Mouse (Mus musculus): ENCODE results near the gene Vwa8. TPM values are rescaled to one million over a fixed set of nuclear protein-coding genes. Genes with fewer than 3 reads are reported as not detected.
A peak's percentile ranks its signal among the peaks of the same experiment; 100 is the strongest.

The Vwa8 gene
- polyA plus RNA-seq, 1 experiment from 2014 or later, result 5.7 TPM

GRCm38 (mm10) chr14:79049544-79049943, 200.7 kb downstream of the Vwa8 start:
- H3K4me3 ChIP-seq (replicated peaks), result no peak overlapping the region
- H3K9ac ChIP-seq (replicated peaks), result no peak overlapping the region
- H3K27ac ChIP-seq, result no peak overlapping the region
- no peaks in the 10 kb centered on the region for H3K9me3 ChIP-seq
- H3K4me1 ChIP-seq (replicated peaks), result no peaks in the 10 kb centered on the region
- 0 out of 2 replicates have a peak, but pooled peaks cover 3% of the 10 kb centered on the region for H3K36me3 ChIP-seq
- H3K27me3 ChIP-seq, result no peaks in the 10 kb centered on the region
- WGBS, result 74% methylated on average over 11 of the region's 11 CpGs
- ATAC-seq, result no peak
- H3K4me2 ChIP-seq (replicated peaks), result no peak overlapping the region

GRCm38 (mm10) chr14:79065636-79066035, 216.8 kb downstream of the Vwa8 start:
- H3K4me2 ChIP-seq (replicated peaks), result no peak overlapping the region
- H3K36me3 ChIP-seq, result no peaks in the 10 kb centered on the region
- 90% methylated on average over 3 of the region's 3 CpGs for WGBS
- no peaks in the 10 kb centered on the region for H3K27me3 ChIP-seq
- no peak overlapping the region for H3K27ac ChIP-seq
- no peaks in the 10 kb centered on the region for H3K9me3 ChIP-seq
- H3K4me3 ChIP-seq (replicated peaks), result no peak overlapping the region
- ATAC-seq, result no peak
- H3K4me1 ChIP-seq (replicated peaks), result no peaks in the 10 kb centered on the region
- H3K9ac ChIP-seq (replicated peaks), result no peak overlapping the region

GRCm38 (mm10) chr14:79069515-79069914, 220.7 kb downstream of the Vwa8 start:
- Histone ChIP-seq H3K9ac (replicated peaks) (no peak overlapping the region), H3K4me2 (replicated peaks) (no peak overlapping the region), H3K4me3 (replicated peaks) (no peak overlapping the region), H3K27me3 (no peaks in the 10 kb centered on the region), H3K9me3 (no peaks in the 10 kb centered on the region), H3K36me3 (no peaks in the 10 kb centered on the region), H3K4me1 (replicated peaks) (no peaks in the 10 kb centered on the region), H3K27ac (no peak overlapping the region)
- WGBS, result 96% methylated on average over 1 of the region's 1 CpGs
- no peak for ATAC-seq

GRCm38 (mm10) chr14:79074786-79075185, 225.9 kb downstream of the Vwa8 start:
- H3K36me3 ChIP-seq, result no peaks in the 10 kb centered on the region
- no peak overlapping the region for H3K27ac ChIP-seq
- H3K9ac ChIP-seq (replicated peaks), result no peak overlapping the region
- WGBS, result 91% methylated on average over 8 of the region's 8 CpGs
- ATAC-seq, result no peak
- H3K4me1 ChIP-seq (replicated peaks), result no peaks in the 10 kb centered on the region
- H3K9me3 ChIP-seq, result no peaks in the 10 kb centered on the region
- H3K27me3 ChIP-seq, result no peaks in the 10 kb centered on the region
- H3K4me2 ChIP-seq (replicated peaks), result no peak overlapping the region
- no peak overlapping the region for H3K4me3 ChIP-seq (replicated peaks)

GRCm38 (mm10) chr14:79076560-79077300, 227.9 kb downstream of the Vwa8 start:
- Histone ChIP-seq H3K36me3 (no peaks in the 10 kb centered on the region), H3K9ac (replicated peaks) (no peak overlapping the region), H3K9me3 (no peaks in the 10 kb centered on the region), H3K4me2 (replicated peaks) (no peak overlapping the region), H3K4me1 (replicated peaks) (no peaks in the 10 kb centered on the region), H3K27me3 (no peaks in the 10 kb centered on the region), H3K27ac (no peak overlapping the region), H3K4me3 (replicated peaks) (no peak overlapping the region)
- ATAC-seq, result no peak
- WGBS, result 89% methylated on average over 9 of the region's 9 CpGs

GRCm38 (mm10) chr14:79083573-79083972, 234.7 kb downstream of the Vwa8 start:
- no peak overlapping the region for H3K4me2 ChIP-seq (replicated peaks)
- 91% methylated on average over 7 of the region's 7 CpGs for WGBS
- H3K9me3 ChIP-seq, result no peaks in the 10 kb centered on the region
- no peaks in the 10 kb centered on the region for H3K36me3 ChIP-seq
- no peak overlapping the region for H3K4me3 ChIP-seq (replicated peaks)
- H3K4me1 ChIP-seq (replicated peaks), result no peaks in the 10 kb centered on the region
- ATAC-seq, result no peak
- no peak overlapping the region for H3K27ac ChIP-seq
- no peaks in the 10 kb centered on the region for H3K27me3 ChIP-seq
- H3K9ac ChIP-seq (replicated peaks), result no peak overlapping the region

- Histone ChIP-seq H3K4me2 (replicated peaks) (no peak overlapping the region), H3K4me1 (replicated peaks) (no peaks in the 10 kb centered on the region), H3K9me3 (no peaks in the 10 kb centered on the region), H3K27me3 (no peaks in the 10 kb centered on the region), H3K27ac (no peak overlapping the region), H3K4me3 (replicated peaks) (no peak overlapping the region), H3K9ac (replicated peaks) (no peak overlapping the region), H3K36me3 (no peaks in the 10 kb centered on the region)
- 94% methylated on average over 5 of the region's 5 CpGs for WGBS
- ATAC-seq, result no peak
Measured at GRCm38 (mm10) chr14:79086006-79086405, 237.2 kb downstream of the Vwa8 start.

- ATAC-seq, result no peak
- no peak overlapping the region for H3K4me3 ChIP-seq (replicated peaks)
- H3K9ac ChIP-seq (replicated peaks), result no peak overlapping the region
- H3K9me3 ChIP-seq, result peaks cover 5% of the 10 kb centered on the region; the same call in 1 of the 2 replicates
- H3K4me1 ChIP-seq (replicated peaks), result no peaks in the 10 kb centered on the region
- no peak overlapping the region for H3K27ac ChIP-seq
- no peaks in the 10 kb centered on the region for H3K27me3 ChIP-seq
- H3K36me3 ChIP-seq, result peaks cover 12% of the 10 kb centered on the region
- no peak overlapping the region for H3K4me2 ChIP-seq (replicated peaks)
- WGBS, result 53% methylated on average over 2 of the region's 2 CpGs
Measured at GRCm38 (mm10) chr14:79089464-79089863, 240.6 kb downstream of the Vwa8 start.

- WGBS, result 92% methylated on average over 12 of the region's 12 CpGs
- Histone ChIP-seq H3K36me3 (peaks cover 22% of the 10 kb centered on the region), H3K27me3 (no peaks in the 10 kb centered on the region), H3K9ac (replicated peaks) (no peak overlapping the region), H3K9me3 (peaks cover 9% of the 10 kb centered on the region; the same call in 1 of the 2 replicates), H3K4me3 (replicated peaks) (no peak overlapping the region), H3K4me2 (replicated peaks) (no peak overlapping the region), H3K27ac (no peak overlapping the region), H3K4me1 (replicated peaks) (no peaks in the 10 kb centered on the region)
- ATAC-seq, result no peak
Measured at GRCm38 (mm10) chr14:79097181-79097580, 248.3 kb downstream of the Vwa8 start.

- 32% methylated on average over 14 of the region's 14 CpGs for WGBS
- Histone ChIP-seq H3K4me3 (replicated peaks) (no peak overlapping the region), H3K9me3 (no peaks in the 10 kb centered on the region), H3K27ac (no peak overlapping the region), H3K4me1 (replicated peaks) (0 out of 2 replicates have a peak, but pooled peaks cover 2% of the 10 kb centered on the region), H3K9ac (replicated peaks) (no peak overlapping the region), H3K27me3 (no peaks in the 10 kb centered on the region), H3K36me3 (no peaks in the 10 kb centered on the region), H3K4me2 (replicated peaks) (peak overlapping the region; percentile 28; the same call in 1 of the 2 replicates)
- ATAC-seq, result peak; percentile 78
Measured at GRCm38 (mm10) chr14:79106655-79107515, 258.0 kb downstream of the Vwa8 start.

- Histone ChIP-seq H3K27ac (no peak overlapping the region), H3K4me3 (replicated peaks) (no peak overlapping the region), H3K9me3 (no peaks in the 10 kb centered on the region), H3K4me1 (replicated peaks) (0 out of 2 replicates have a peak, but pooled peaks cover 2% of the 10 kb centered on the region), H3K36me3 (no peaks in the 10 kb centered on the region), H3K4me2 (replicated peaks) (no peak overlapping the region), H3K27me3 (no peaks in the 10 kb centered on the region), H3K9ac (replicated peaks) (no peak overlapping the region)
- no peak for ATAC-seq
- 32% methylated on average over 1 of the region's 1 CpGs for WGBS
Measured at GRCm38 (mm10) chr14:79109375-79109774, 260.5 kb downstream of the Vwa8 start.

GRCm38 (mm10) chr14:79110012-79110411, 261.2 kb downstream of the Vwa8 start:
- H3K27me3 ChIP-seq, result no peaks in the 10 kb centered on the region
- H3K4me3 ChIP-seq (replicated peaks), result no peak overlapping the region
- no peak overlapping the region for H3K9ac ChIP-seq (replicated peaks)
- H3K27ac ChIP-seq, result no peak overlapping the region
- H3K4me1 ChIP-seq (replicated peaks), result 0 out of 2 replicates have a peak, but pooled peaks cover 2% of the 10 kb centered on the region
- no peak for ATAC-seq
- no peaks in the 10 kb centered on the region for H3K9me3 ChIP-seq
- no peaks in the 10 kb centered on the region for H3K36me3 ChIP-seq
- 68% methylated on average over 3 of the region's 3 CpGs for WGBS
- no peak overlapping the region for H3K4me2 ChIP-seq (replicated peaks)

All from midbrain, embryonic 13.5 days (tissue).